Mouse (Mus musculus) gastrocnemius, postnatal 25 days (tissue): ENCODE results near the gene Elmo1. TPM values are rescaled to one million over a fixed set of nuclear protein-coding genes. Genes with fewer than 3 reads are reported as not detected.

Source experiments
- DNase-seq: peaks from one replicate; pipeline ENCODE4 v3.0.0; 2022
- total RNA-seq, 2 experiments: library from RNA; stranded (reverse); gene quantifications; 1 replicate in 1 of 2; 2 replicates in 1 of 2; pipeline ENCODE4 v1.2.3; 2021

Gene Elmo1
- total RNA-seq, 2 experiments from 2014 or later, result 4.8 to 6.0 TPM

DNA sequence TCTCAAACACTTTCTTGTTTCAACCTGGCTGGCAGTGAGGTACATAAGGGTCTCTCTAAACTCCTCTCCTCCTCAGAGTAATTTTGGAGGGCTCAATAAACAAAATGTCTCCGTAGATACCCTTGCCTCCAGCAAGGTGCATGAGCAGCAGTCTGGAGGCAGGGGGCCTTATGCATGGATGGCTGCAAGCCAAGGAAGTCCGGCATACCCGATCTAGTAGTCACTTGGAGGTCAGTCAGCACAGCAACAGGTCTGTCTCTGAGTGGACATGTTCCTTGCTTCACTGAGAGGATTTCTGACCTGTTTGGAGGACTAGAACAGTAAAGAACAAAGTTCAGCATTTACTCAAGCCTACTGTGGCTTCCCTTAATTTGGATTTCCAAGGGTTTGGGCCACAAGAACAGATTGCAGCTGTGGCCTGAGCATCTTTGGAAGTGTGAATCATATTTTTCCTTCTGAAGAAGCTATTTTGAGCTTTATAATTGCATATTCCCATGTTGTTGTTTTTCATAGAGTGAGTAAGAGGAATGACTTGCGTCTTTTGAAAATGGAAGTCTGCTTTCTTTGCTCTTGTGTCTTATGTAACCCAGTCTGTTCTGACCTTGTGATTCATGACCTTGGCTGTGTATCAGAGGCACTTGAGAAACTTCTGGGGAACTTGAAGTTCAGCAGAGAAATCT is 296.2 kb downstream of the Elmo1 start:
- peak; percentile 24 for DNase-seq

DNA sequence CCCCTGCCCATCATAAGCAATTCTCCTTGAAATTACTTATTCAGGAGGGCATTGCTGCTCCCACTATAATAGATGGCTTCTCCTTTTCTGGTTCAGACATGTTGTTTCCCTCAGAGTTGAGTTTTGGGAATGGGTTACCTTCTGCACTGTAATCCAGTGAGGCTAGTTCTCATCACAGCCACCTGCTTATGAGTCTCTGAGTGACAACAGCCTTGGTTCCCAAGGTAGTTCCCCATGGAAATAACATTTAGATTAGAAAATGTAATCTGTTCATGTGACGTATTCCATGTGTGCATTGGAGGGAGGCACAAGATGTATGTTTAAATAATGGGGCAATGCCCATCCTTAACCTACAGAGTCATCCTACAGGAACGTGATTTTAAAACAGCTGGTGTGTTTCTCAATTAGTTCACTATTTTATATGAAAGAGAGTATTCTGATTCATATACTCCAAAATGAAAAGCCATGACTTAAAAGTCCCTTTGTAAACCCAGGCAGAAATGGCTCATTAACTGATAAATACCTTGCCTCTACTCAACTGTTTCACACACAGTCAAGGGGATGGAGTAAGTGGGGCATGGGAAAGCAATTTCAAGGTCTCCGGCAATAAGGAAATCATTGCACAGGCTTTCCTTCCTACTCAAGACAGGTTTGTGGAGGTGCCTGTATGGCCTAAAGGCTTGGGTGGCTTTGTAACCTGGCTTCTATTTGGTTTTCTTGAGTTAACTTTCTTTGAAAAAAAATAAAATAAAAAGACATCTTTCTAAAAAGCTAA is 302.6 kb downstream of the Elmo1 start:
- no peak for DNase-seq

- DNase-seq, result no peak
Measured at GRCm38 (mm10) chr13:20397744-20398143, 307.3 kb downstream of the Elmo1 start.

DNA sequence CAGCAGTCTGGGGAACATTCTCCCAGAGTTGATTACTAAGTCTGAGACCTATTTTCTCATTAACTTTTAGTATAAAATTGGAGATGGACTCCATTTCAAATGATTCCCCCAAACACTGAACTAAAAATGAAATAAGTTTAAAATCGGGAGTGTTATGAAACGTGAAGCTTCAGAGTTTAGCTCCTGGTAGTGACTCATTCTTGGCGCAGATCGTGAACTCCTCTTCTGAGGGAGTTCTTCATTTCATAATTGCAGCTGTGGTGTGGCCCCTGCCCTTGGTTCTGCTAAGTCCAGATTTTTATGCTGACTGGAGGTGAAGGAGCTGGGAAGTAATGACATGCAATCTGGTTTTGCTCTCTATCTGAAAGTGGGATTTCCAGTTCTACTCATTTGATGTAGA is 307.9 kb downstream of the Elmo1 start:
- DNase-seq, result peak; percentile 46

GRCm38 (mm10) chr13:20404530-20404929 is 314.1 kb downstream of the Elmo1 start:
- no peak for DNase-seq

GRCm38 (mm10) chr13:20406470-20407213 is 316.2 kb downstream of the Elmo1 start:
- no peak for DNase-seq

GRCm38 (mm10) chr13:20410306-20411101 is 320.1 kb downstream of the Elmo1 start:
- DNase-seq, result no peak

DNA sequence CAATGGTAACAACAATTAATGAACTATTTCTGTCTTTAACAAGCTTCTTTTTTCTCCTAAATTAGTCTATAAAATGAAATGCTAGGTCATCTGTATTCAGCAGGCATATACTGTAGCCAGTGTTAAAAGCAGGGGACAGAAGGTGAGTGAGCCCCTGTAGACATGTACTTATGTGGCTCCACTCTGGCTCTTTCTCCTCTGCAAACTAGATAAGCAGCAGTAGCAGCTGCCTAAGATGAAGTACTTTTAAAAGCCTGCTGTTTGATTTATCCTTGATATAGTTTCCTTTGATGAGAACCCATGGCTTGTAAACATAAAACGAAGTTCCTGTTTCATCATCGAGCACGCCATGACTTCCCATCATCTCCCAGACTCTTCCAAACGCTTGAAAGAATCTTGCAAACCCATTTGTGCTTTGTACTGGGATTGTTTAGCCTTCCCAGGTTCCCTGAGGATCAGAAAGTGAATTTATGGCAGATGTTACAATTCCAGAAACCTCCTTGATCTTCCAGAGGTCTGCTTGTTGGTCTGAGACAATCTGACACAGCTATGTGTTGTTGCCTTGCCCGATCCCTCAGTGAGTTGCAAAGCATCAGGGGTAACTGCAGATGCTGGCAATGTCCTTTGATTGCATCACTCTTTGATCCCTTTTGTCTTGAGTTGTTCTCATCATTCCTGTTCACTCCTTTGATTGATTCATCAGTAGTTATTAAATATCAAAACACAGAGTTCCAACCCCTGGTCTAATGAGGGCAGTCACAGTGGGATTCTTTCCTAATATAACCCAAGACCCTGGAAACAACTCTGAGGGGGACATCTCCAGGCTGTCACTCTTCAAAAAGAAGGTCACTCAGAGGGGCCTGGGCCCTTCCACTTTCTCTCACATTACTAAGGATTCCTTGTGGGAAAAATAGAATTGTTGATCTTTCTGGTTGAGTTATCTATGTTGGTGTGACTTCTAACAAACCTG is 326.6 kb downstream of the Elmo1 start:
- DNase-seq, result no peak

DNA sequence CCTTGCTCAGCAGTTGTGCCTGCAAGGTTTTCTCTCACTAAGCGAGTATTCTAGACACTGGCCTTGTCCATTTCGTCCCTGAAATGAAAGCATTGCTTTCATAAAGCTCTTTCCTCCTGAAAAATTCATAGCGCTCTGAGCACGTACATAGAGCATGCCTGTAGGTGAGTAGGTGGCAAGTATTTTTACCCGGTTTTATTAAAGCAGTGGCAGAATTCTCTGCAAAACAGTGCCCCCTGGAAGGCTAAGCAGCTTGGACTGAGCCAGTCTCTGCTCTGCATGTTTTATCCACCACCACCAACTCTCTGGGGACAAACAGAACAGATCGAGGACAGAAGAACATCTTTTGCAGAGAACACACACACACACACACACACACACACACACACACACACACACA is 340.6 kb downstream of the Elmo1 start:
- DNase-seq, result no peak

DNA sequence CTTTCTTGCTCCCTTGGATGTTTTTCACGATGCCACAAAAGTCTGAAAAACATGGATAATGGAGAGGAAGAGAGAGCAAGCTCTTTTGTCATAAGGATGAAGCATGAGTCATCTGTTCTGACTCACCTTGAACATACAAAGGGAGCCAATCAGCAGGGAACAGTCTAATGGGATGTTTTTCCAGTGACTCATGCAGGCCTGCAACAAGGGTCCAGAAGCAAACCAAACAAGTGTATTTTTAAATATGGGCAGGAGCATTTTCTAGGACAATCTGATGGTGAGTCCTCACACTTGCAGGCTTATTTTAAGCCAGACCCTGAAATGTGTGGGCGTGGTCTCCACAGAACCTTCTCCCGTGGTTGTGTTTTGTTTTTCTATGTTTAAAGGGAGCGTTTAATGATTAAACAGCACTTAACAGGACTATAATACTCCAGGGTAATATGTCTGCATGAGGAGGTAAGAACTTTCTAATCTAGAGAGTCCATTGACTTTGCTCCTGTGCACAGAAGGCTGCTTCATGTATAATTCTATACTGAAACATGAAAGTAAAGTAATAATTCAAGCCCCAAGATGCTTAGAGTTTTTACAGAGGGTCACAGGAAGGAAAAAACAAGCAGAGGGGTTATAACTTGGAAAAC is 342.9 kb downstream of the Elmo1 start:
- no peak for DNase-seq

- no peak for DNase-seq
Measured at GRCm38 (mm10) chr13:20434071-20434470, 343.7 kb downstream of the Elmo1 start.

DNA sequence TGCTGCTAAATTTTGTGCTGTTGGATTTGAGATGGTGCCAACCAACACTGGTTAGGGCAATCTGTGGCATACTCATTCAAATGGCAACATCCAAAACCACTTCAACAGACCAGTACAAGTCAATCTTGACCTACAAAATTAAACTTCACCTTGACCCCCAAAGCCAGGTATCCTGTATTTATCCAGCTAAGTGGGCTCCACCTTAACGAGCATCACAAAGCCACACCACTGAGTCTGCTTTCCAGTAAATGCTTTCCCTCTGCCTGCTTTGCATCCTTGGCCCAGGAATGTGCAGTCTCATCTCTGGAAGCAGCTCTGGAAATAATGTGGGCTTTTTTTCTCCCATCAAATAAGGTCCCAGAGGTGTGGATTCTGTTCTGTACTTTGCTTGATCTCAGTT is 349.1 kb downstream of the Elmo1 start:
- no peak for DNase-seq

- no peak for DNase-seq
Measured at GRCm38 (mm10) chr13:20450831-20451353, 360.5 kb downstream of the Elmo1 start.

DNA sequence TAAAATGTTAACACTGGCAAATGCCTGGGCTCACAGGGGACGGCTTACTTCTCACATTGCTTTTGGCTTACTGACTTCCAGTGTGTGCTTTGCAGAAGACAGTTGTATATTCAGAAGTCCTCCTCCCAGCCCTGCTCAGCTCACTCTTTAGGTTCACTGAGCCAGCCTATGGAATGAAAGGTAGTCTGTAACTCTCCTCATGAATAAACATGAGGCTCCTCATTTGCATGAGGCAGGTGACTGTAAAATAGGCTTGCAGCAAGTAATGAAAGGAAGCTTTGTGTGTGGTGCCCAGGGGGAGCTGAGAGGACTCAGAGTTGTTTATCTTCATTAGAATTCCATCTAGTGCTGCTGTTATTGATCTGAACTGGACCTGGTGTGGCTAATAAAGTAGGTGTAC is 364.0 kb downstream of the Elmo1 start:
- DNase-seq, result no peak

DNA sequence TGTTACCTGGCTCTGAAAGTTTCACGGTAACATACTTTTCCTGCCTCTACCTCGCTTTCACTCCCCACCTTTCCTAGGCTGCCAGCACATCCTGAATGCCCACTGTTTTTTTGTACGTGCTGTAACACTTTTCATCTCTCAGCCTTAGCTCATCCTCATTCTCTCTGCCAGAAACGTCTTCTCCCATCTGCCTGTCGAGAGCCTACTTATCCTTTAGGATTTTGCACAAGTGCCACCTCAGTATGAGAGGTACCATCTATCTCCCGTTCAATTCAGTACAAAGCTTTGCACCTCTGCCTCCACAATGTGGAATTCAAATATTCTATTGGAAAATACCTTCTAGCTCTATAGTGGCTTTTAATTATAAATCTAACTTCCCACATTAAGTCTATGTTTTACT is 369.7 kb downstream of the Elmo1 start:
- DNase-seq, result no peak

GRCm38 (mm10) chr13:20461616-20462015 is 371.2 kb downstream of the Elmo1 start:
- DNase-seq, result no peak

DNA sequence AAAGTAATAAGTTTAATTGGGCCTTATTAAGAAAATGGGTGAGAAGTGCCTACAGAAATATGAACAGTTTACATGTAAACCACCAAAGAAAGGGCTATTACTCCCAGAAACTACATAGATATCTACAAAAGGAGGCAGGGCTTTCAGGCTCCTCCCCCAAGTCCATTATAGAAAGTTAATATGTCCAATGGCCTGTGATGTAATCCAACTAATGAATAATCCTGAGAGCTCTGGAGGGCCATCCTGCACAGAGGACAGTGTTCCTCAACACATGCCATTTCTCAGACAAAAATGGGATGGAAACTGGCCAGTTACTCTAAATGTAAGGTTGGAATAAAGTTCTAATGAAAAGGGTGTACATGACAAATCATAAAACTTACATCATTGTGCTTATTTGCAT is 373.8 kb downstream of the Elmo1 start:
- no peak for DNase-seq

DNA sequence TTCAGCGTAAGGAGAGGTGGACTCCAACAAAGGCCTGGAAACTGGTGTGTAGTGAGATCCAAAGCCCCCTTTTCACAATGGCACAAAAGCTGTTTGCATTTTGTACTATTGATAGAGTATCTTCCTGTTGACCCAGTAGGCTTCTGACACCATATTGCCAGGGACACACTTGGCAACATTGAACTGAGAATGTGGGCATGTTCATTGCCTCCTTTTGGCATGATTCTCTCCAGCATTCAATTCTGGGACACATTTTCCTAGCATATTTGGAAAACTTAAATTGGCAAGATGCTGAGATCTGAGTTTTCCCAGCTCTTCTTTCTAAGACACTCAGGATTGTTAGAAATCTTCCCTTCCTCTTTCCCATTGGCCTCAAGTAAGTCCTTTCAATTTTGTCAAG is 377.0 kb downstream of the Elmo1 start:
- no peak for DNase-seq

- no peak for DNase-seq
Measured at GRCm38 (mm10) chr13:20471732-20472131, 381.3 kb downstream of the Elmo1 start.

DNA sequence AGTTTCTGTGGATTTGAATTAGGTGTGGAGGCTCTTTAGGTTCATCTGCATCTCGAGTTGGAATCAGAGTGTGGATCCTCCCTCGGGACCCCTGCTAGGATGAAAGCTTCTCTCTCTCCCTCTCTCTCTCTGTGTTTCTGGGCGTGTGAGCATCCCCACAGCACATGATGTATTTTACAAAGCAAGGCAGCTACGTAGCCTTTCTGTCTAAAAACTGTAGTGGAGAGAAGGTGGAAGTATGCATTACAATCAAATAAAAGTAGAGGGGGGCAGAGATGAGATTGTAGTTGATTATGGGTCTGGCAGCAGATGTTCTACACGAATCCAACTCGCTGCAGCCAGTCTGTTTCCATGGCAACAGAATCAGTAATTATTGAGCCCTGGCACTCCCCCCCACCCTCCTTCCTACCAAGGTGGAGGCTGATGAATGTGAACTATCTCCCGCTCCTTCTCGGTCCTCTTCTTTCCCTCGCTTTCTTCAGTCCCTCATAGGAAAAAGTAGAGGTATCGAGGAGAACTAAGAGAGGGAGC is 382.0 kb downstream of the Elmo1 start:
- DNase-seq, result no peak
